ENCODE assay signal across 8 mouse cellular contexts in genomic region chr3:122295511-122295910, GRCm38 (mm10). TPM values are rescaled to one million over a fixed set of nuclear protein-coding genes. Genes with fewer than 3 reads are reported as not detected.
A peak's percentile ranks its signal among the peaks of the same experiment; 100 is the strongest.
DNase-seq lines count a peak whose midpoint lies in the region; ATAC-seq lines count a peak whose summit lies in the region.

No protein-coding gene starts in this region.

- WGBS in intestine, embryonic 14.5 days, result 14% methylated on average over 5 of the region's 5 CpGs
- 14% methylated on average over 5 of the region's 5 CpGs for WGBS in intestine, embryonic 15.5 days
- WGBS in embryonic facial prominence, embryonic 10.5 days, result 8% methylated on average over 5 of the region's 5 CpGs
- WGBS in liver, embryonic 16.5 days (ENCODE audit: insufficient replicate concordance), result 9% methylated on average over 5 of the region's 5 CpGs
- WGBS in neural tube, embryonic 14.5 days, result under 1% methylated on average over 5 of the region's 5 CpGs

- no peak for ATAC-seq in intestine, embryonic 14.5 days (replicated peaks; ENCODE audit: low FRiP score, low TSS enrichment, low read depth)
- no peak for ATAC-seq in intestine, embryonic 15.5 days
- peak; percentile 26 for ATAC-seq in liver, embryonic 16.5 days (ENCODE audit: low read depth)
- no peak for ATAC-seq in neural tube, embryonic 14.5 days (ENCODE audit: low read depth)

- no peaks in the 10 kb centered on the region for H3K27me3 ChIP-seq in intestine, embryonic 14.5 days (replicated peaks; ENCODE audit: control insufficient read depth, insufficient read depth, low read length)
- H3K27me3 ChIP-seq in intestine, embryonic 15.5 days (replicated peaks), result no peaks in the 10 kb centered on the region
- 0 out of 2 replicates have a peak, but pooled peaks cover 3% of the 10 kb centered on the region for H3K27me3 ChIP-seq in embryonic facial prominence, embryonic 10.5 days (replicated peaks; ENCODE audit: low read depth, poor library complexity, severe bottlenecking)
- H3K27me3 ChIP-seq in liver, embryonic 16.5 days (ENCODE audit: control insufficient read depth, insufficient read depth, low read depth, low read length), result peaks cover 7% of the 10 kb centered on the region; the same call in 1 of the 2 replicates
- no peaks in the 10 kb centered on the region; the same call in 1 of the 2 replicates for H3K27me3 ChIP-seq in neural tube, embryonic 14.5 days (ENCODE audit: control insufficient read depth, insufficient read depth, low read length)

- no peaks in the 10 kb centered on the region for H3K36me3 ChIP-seq in intestine, embryonic 14.5 days (ENCODE audit: control insufficient read depth, insufficient read depth, low read length)
- H3K36me3 ChIP-seq in intestine, embryonic 15.5 days, result no peaks in the 10 kb centered on the region
- H3K36me3 ChIP-seq in embryonic facial prominence, embryonic 10.5 days (replicated peaks), result no peaks in the 10 kb centered on the region
- H3K36me3 ChIP-seq in liver, embryonic 16.5 days (ENCODE audit: control insufficient read depth, insufficient read depth), result no peaks in the 10 kb centered on the region
- H3K36me3 ChIP-seq in neural tube, embryonic 14.5 days (ENCODE audit: control insufficient read depth, insufficient read depth, low read length), result no peaks in the 10 kb centered on the region

- H3K4me3 ChIP-seq in intestine, embryonic 14.5 days (ENCODE audit: low read depth, low read length), result no peak overlapping the region
- no peak overlapping the region for H3K4me3 ChIP-seq in intestine, embryonic 15.5 days (replicated peaks)
- H3K4me3 ChIP-seq in embryonic facial prominence, embryonic 10.5 days, result no peak overlapping the region
- H3K4me3 ChIP-seq in liver, embryonic 16.5 days (ENCODE audit: low read depth, low read length), result no peak overlapping the region
- no peak overlapping the region for H3K4me3 ChIP-seq in neural tube, embryonic 14.5 days (ENCODE audit: low read depth, low read length)

- H3K9me3 ChIP-seq in intestine, embryonic 14.5 days (ENCODE audit: control insufficient read depth, low read length), result no peaks in the 10 kb centered on the region
- no peaks in the 10 kb centered on the region for H3K9me3 ChIP-seq in intestine, embryonic 15.5 days
- no peaks in the 10 kb centered on the region for H3K9me3 ChIP-seq in embryonic facial prominence, embryonic 10.5 days
- H3K9me3 ChIP-seq in liver, embryonic 16.5 days (replicated peaks; ENCODE audit: control insufficient read depth, low read length), result no peaks in the 10 kb centered on the region
- no peaks in the 10 kb centered on the region for H3K9me3 ChIP-seq in neural tube, embryonic 14.5 days (ENCODE audit: control insufficient read depth, low read length)

- H3K9ac ChIP-seq in intestine, embryonic 14.5 days (ENCODE audit: low read length), result no peak overlapping the region
- no peak overlapping the region for H3K9ac ChIP-seq in intestine, embryonic 15.5 days
- no peak overlapping the region for H3K9ac ChIP-seq in liver, embryonic 16.5 days (ENCODE audit: low read depth, low read length)
- H3K9ac ChIP-seq in neural tube, embryonic 14.5 days (replicated peaks; ENCODE audit: low read depth, low read length), result no peak overlapping the region

- no peak overlapping the region for H3K4me2 ChIP-seq in intestine, embryonic 14.5 days (ENCODE audit: low read length)
- no peak overlapping the region for H3K4me2 ChIP-seq in intestine, embryonic 15.5 days (replicated peaks)
- no peak overlapping the region for H3K4me2 ChIP-seq in liver, embryonic 16.5 days (ENCODE audit: low read depth, low read length)
- H3K4me2 ChIP-seq in neural tube, embryonic 14.5 days (ENCODE audit: low read depth, low read length), result no peak overlapping the region

- DNase-seq in intestine, embryonic 14.5 days (ENCODE audit: low spot score), result peak; percentile 72
- DNase-seq in ZHBTc4 (ENCODE audit: low read depth, low spot score), result peak; percentile 89
- peak; percentile 76 for DNase-seq in embryonic facial prominence, embryonic 10.5 days (ENCODE audit: low spot score)
- peak; percentile 71 for DNase-seq in induced T-regulatory cell, adult 2 months (ENCODE audit: low read depth)
- DNase-seq in thymus, postnatal 25 days, result peak; percentile 66

- H3K27ac ChIP-seq in intestine, embryonic 14.5 days (ENCODE audit: low read depth), result no peak overlapping the region
- H3K27ac ChIP-seq in intestine, embryonic 15.5 days, result no peak overlapping the region
- no peak overlapping the region; the same call in 1 of the 2 replicates for H3K27ac ChIP-seq in embryonic facial prominence, embryonic 10.5 days (replicated peaks)
- no peak overlapping the region for H3K27ac ChIP-seq in liver, embryonic 16.5 days (ENCODE audit: low read length)
- peak overlapping the region; percentile 100 for H3K27ac ChIP-seq in neural tube, embryonic 14.5 days (ENCODE audit: low read depth, low read length)

- H3K4me1 ChIP-seq in intestine, embryonic 14.5 days (replicated peaks; ENCODE audit: control insufficient read depth, insufficient read depth, low read length), result peaks cover 8% of the 10 kb centered on the region
- peaks cover 9% of the 10 kb centered on the region for H3K4me1 ChIP-seq in intestine, embryonic 15.5 days (replicated peaks)
- H3K4me1 ChIP-seq in embryonic facial prominence, embryonic 10.5 days, result peaks cover 59% of the 10 kb centered on the region
- H3K4me1 ChIP-seq in liver, embryonic 16.5 days (ENCODE audit: control insufficient read depth, low read depth, low read length), result peaks cover 12% of the 10 kb centered on the region
- peaks cover 34% of the 10 kb centered on the region for H3K4me1 ChIP-seq in neural tube, embryonic 14.5 days (ENCODE audit: control insufficient read depth, insufficient read depth, low read length)

RNA-seq across cellular contexts. Expression of gene Bcar3, which starts 1.6 kb away (rescaled TPM):
- 23.0 and 24.0 TPM in 2 replicates for polyA plus RNA-seq in intestine, embryonic 14.5 days (2014; fragmentation: Nextera tagmentation; extraction: Ambion mirVana)
- polyA plus RNA-seq in intestine, embryonic 15.5 days (2015; fragmentation: Nextera tagmentation; extraction: Ambion mirVana), result 21.5 and 23.4 TPM in 2 replicates
- polyA plus RNA-seq in embryonic facial prominence, embryonic 10.5 days (2016; fragmentation: Nextera tagmentation; extraction: Ambion mirVana), result 9.3 and 10.1 TPM in 2 replicates
- 6.0 and 7.2 TPM in 2 replicates for polyA plus RNA-seq in liver, embryonic 16.5 days (2015; fragmentation: Nextera tagmentation; extraction: Ambion mirVana)
- 4.4 and 6.3 TPM in 2 replicates for polyA plus RNA-seq in neural tube, embryonic 14.5 days (2014; fragmentation: Nextera tagmentation; extraction: Ambion mirVana)

RNA-seq across cellular contexts. Expression of gene Dnttip2, which starts 21.3 kb away (rescaled TPM):
- 78.5 and 83.0 TPM in 2 replicates for polyA plus RNA-seq in intestine, embryonic 14.5 days (2014; fragmentation: Nextera tagmentation; extraction: Ambion mirVana)
- 68.3 and 77.4 TPM in 2 replicates for polyA plus RNA-seq in intestine, embryonic 15.5 days (2015; fragmentation: Nextera tagmentation; extraction: Ambion mirVana)
- 97.3 and 100 TPM in 2 replicates for polyA plus RNA-seq in embryonic facial prominence, embryonic 10.5 days (2016; fragmentation: Nextera tagmentation; extraction: Ambion mirVana)
- 26.1 and 27.5 TPM in 2 replicates for polyA plus RNA-seq in liver, embryonic 16.5 days (2015; fragmentation: Nextera tagmentation; extraction: Ambion mirVana)
- polyA plus RNA-seq in neural tube, embryonic 14.5 days (2014; fragmentation: Nextera tagmentation; extraction: Ambion mirVana), result 48.2 and 54.3 TPM in 2 replicates

RNA-seq across cellular contexts. Expression of gene Gclm, which starts 50.2 kb away (rescaled TPM):
- polyA plus RNA-seq in intestine, embryonic 14.5 days (2014; fragmentation: Nextera tagmentation; extraction: Ambion mirVana), result 43.7 and 61.5 TPM in 2 replicates
- 97.7 TPM in 2 replicates for polyA plus RNA-seq in intestine, embryonic 15.5 days (2015; fragmentation: Nextera tagmentation; extraction: Ambion mirVana)
- polyA plus RNA-seq in embryonic facial prominence, embryonic 10.5 days (2016; fragmentation: Nextera tagmentation; extraction: Ambion mirVana), result 36.9 and 39.9 TPM in 2 replicates
- 385 and 388 TPM in 2 replicates for polyA plus RNA-seq in liver, embryonic 16.5 days (2015; fragmentation: Nextera tagmentation; extraction: Ambion mirVana)
- 48.1 and 55.5 TPM in 2 replicates for polyA plus RNA-seq in neural tube, embryonic 14.5 days (2014; fragmentation: Nextera tagmentation; extraction: Ambion mirVana)
